Mouse (Mus musculus) forebrain, embryonic 14.5 days (tissue): ENCODE data around the gene Alg5. TPM values are rescaled to one million over a fixed set of nuclear protein-coding genes. Genes with fewer than 3 reads are reported as not detected.

ENCODE experiments used
- ATAC-seq: fragments of 200-750 bp; cut with Nextera tagmentation; 2 replicates; pipeline ENCODE4 v1.8.0; 2017; ENCODE audit warnings: mild to moderate bottlenecking, moderate library complexity
- DNase-seq: peaks from one replicate; pipeline ENCODE4 v3.0.0-alpha.2; 2015; ENCODE audit warnings: low spot score
- H3K27ac ChIP-seq: fragments of 300-500 bp; sonication (generic); 2 replicates; pipeline ENCODE4 v1.5.1; 2014; ENCODE audit warnings: low read depth, mild to moderate bottlenecking, control low read depth, low read length, moderate library complexity
- H3K27me3 ChIP-seq: fragments of 300-500 bp; sonication (generic); replicated peaks from 2 replicates; pipeline ENCODE4 v1.6.1; 2014; ENCODE audit warnings: low read length, control low read depth, mixed read lengths; ENCODE audit not compliant: control insufficient read depth, insufficient read depth
- H3K36me3 ChIP-seq: fragments of 300-500 bp; sonication (generic); 2 replicates; pipeline ENCODE4 v1.6.1; 2014; ENCODE audit warnings: low read length, control low read depth; ENCODE audit not compliant: control insufficient read depth, insufficient read depth
- H3K4me1 ChIP-seq: fragments of 300-500 bp; sonication (generic); 2 replicates; pipeline ENCODE4 v1.6.1; 2014; ENCODE audit warnings: antibody characterized with exemption, low read length, control low read depth; ENCODE audit not compliant: control insufficient read depth, insufficient read depth
- H3K4me2 ChIP-seq: fragments of 300-500 bp; sonication (generic); 2 replicates; pipeline ENCODE4 v1.6.1; 2014; ENCODE audit warnings: mild to moderate bottlenecking, control low read depth, low read length
- H3K4me3 ChIP-seq: fragments of 300-500 bp; sonication (generic); 2 replicates; pipeline ENCODE4 v1.5.1; 2014; ENCODE audit warnings: low read depth, low read length, control low read depth
- H3K9ac ChIP-seq: fragments of 300-500 bp; sonication (generic); 2 replicates; pipeline ENCODE4 v1.6.1; 2014; ENCODE audit warnings: mild to moderate bottlenecking, low read length, control low read depth, moderate library complexity
- H3K9me3 ChIP-seq: fragments of 300-500 bp; sonication (generic); replicated peaks from 2 replicates; pipeline ENCODE4 v1.6.1; 2016; ENCODE audit warnings: low read length, control low read depth, mixed read lengths; ENCODE audit not compliant: control insufficient read depth
- WGBS: fragments of 180-500 bp; shearing (Covaris S2); extraction: QIAGEN DNeasy Blood & Tissue Kit; methylation state at CpG from one replicate; pipeline ENCODE4 v1.1.7; 2014; 5-methylcytosine and 5-hydroxymethylcytosine counted together
- polyA plus RNA-seq: library from polyadenylated mRNA; unstranded; fragments of >200 nt; fragmentation: Nextera tagmentation; extraction: Ambion mirVana; gene quantifications from 2 replicates; pipeline ENCODE4 v1.2.1, GENCODE M21; 2014

Alg5 gene
- polyA plus RNA-seq, 1 experiment from 2014 or later = 60.2 TPM

- Histone ChIP-seq H3K36me3 (peaks cover 82% of the 10 kb centered on the region), H3K9ac (no peak within 1 kb of the TSS), H3K4me1 (no peaks in the 10 kb centered on the region), H3K27me3 (no peaks in the 10 kb centered on the region), H3K4me3 (no peak within 1 kb of the TSS), H3K27ac (no peak within 1 kb of the TSS), H3K9me3 (no peaks in the 10 kb centered on the region), H3K4me2 (no peak within 1 kb of the TSS)
- WGBS = 93% methylated on average over 6 of the region's 6 CpGs
- ATAC-seq (no peak), DNase-seq (no peak)
Observed at GRCm38 (mm10) chr3:54714253-54714652, 21.1 kb upstream of the Alg5 start, which contains the start of gene Gm21958. Gene Gm21958 (minus strand): TSS chr3:54714353.

GRCm38 (mm10) chr3:54715461-54715860 lies 19.9 kb upstream of the Alg5 start:
- no peaks in the 10 kb centered on the region for H3K27me3 ChIP-seq
- H3K9me3 ChIP-seq = no peaks in the 10 kb centered on the region
- WGBS = 94% methylated on average over 6 of the region's 6 CpGs
- ATAC-seq (no peak), DNase-seq (no peak)
- H3K9ac ChIP-seq = no peak overlapping the region
- no peak overlapping the region for H3K4me2 ChIP-seq
- H3K27ac ChIP-seq = no peak overlapping the region
- H3K4me3 ChIP-seq = no peak overlapping the region
- H3K36me3 ChIP-seq = peaks cover 73% of the 10 kb centered on the region
- no peaks in the 10 kb centered on the region for H3K4me1 ChIP-seq

- Histone ChIP-seq H3K27ac (no peak overlapping the region), H3K4me2 (no peak overlapping the region), H3K4me1 (no peaks in the 10 kb centered on the region), H3K36me3 (peaks cover 73% of the 10 kb centered on the region), H3K4me3 (no peak overlapping the region), H3K9me3 (no peaks in the 10 kb centered on the region), H3K9ac (no peak overlapping the region), H3K27me3 (no peaks in the 10 kb centered on the region)
- no peak for DNase-seq
- 89% methylated on average over 6 of the region's 6 CpGs for WGBS
- ATAC-seq = no peak
Observed at GRCm38 (mm10) chr3:54717348-54717747, 18.0 kb upstream of the Alg5 start.

GRCm38 (mm10) chr3:54718947-54719346 lies 16.4 kb upstream of the Alg5 start:
- Histone ChIP-seq H3K4me1 (no peaks in the 10 kb centered on the region), H3K36me3 (peaks cover 79% of the 10 kb centered on the region), H3K9ac (no peak overlapping the region), H3K9me3 (no peaks in the 10 kb centered on the region), H3K27ac (no peak overlapping the region), H3K27me3 (no peaks in the 10 kb centered on the region), H3K4me3 (no peak overlapping the region), H3K4me2 (no peak overlapping the region)
- 77% methylated on average over 3 of the region's 3 CpGs for WGBS
- DNase-seq (no peak), ATAC-seq (no peak)

GRCm38 (mm10) chr3:54723741-54724500 lies 11.4 kb upstream of the Alg5 start:
- no peak overlapping the region for H3K27ac ChIP-seq
- WGBS = 89% methylated on average over 10 of the region's 10 CpGs
- H3K9me3 ChIP-seq = no peaks in the 10 kb centered on the region
- peaks cover 69% of the 10 kb centered on the region for H3K36me3 ChIP-seq
- H3K9ac ChIP-seq = no peak overlapping the region
- no peak for DNase-seq
- H3K4me2 ChIP-seq = no peak overlapping the region
- ATAC-seq = no peak
- H3K4me3 ChIP-seq = no peak overlapping the region
- H3K4me1 ChIP-seq = no peaks in the 10 kb centered on the region
- no peaks in the 10 kb centered on the region for H3K27me3 ChIP-seq

GRCm38 (mm10) chr3:54725344-54725743 lies 10.0 kb upstream of the Alg5 start:
- Histone ChIP-seq H3K36me3 (peaks cover 78% of the 10 kb centered on the region), H3K9ac (no peak overlapping the region), H3K4me2 (no peak overlapping the region), H3K9me3 (no peaks in the 10 kb centered on the region), H3K4me3 (no peak overlapping the region), H3K27me3 (no peaks in the 10 kb centered on the region), H3K27ac (no peak overlapping the region), H3K4me1 (no peaks in the 10 kb centered on the region)
- ATAC-seq (no peak), DNase-seq (no peak)
- 84% methylated on average over 2 of the region's 2 CpGs for WGBS

GRCm38 (mm10) chr3:54727588-54727987 lies 7.8 kb upstream of the Alg5 start:
- ATAC-seq = no peak
- H3K4me1 ChIP-seq = no peaks in the 10 kb centered on the region
- no peak for DNase-seq
- 94% methylated on average over 2 of the region's 2 CpGs for WGBS
- H3K36me3 ChIP-seq = peaks cover 75% of the 10 kb centered on the region
- no peaks in the 10 kb centered on the region for H3K9me3 ChIP-seq
- no peak overlapping the region for H3K4me2 ChIP-seq
- no peak overlapping the region for H3K9ac ChIP-seq
- no peaks in the 10 kb centered on the region for H3K27me3 ChIP-seq
- no peak overlapping the region for H3K27ac ChIP-seq
- H3K4me3 ChIP-seq = no peak overlapping the region

- WGBS = 94% methylated on average over 6 of the region's 6 CpGs
- no peaks in the 10 kb centered on the region for H3K4me1 ChIP-seq
- H3K27ac ChIP-seq = no peak overlapping the region
- H3K9me3 ChIP-seq = no peaks in the 10 kb centered on the region
- H3K36me3 ChIP-seq = peaks cover 75% of the 10 kb centered on the region
- H3K27me3 ChIP-seq = no peaks in the 10 kb centered on the region
- H3K4me3 ChIP-seq = no peak overlapping the region
- ATAC-seq = no peak
- no peak overlapping the region for H3K4me2 ChIP-seq
- H3K9ac ChIP-seq = no peak overlapping the region
- DNase-seq = no peak
Observed at GRCm38 (mm10) chr3:54728100-54728499, 7.2 kb upstream of the Alg5 start.

- Histone ChIP-seq H3K36me3 (peaks cover 64% of the 10 kb centered on the region), H3K27ac (no peak overlapping the region), H3K4me1 (0 out of 2 replicates have a peak, but pooled peaks cover 7% of the 10 kb centered on the region), H3K4me2 (no peak overlapping the region), H3K27me3 (no peaks in the 10 kb centered on the region), H3K4me3 (no peak overlapping the region), H3K9ac (no peak overlapping the region), H3K9me3 (no peaks in the 10 kb centered on the region)
- DNase-seq (no peak), ATAC-seq (no peak)
- 90% methylated on average over 8 of the region's 8 CpGs for WGBS
Observed at GRCm38 (mm10) chr3:54731626-54732150, 3.7 kb upstream of the Alg5 start.
